Mouse (Mus musculus): ENCODE results near the gene Ndufa5. TPM values are rescaled to one million over a fixed set of nuclear protein-coding genes. Genes with fewer than 3 reads are reported as not detected.
A peak's percentile ranks its signal among the peaks of the same experiment; 100 is the strongest.

Ndufa5 gene
- polyA plus RNA-seq, 1 experiment from 2014 or later: 637 TPM

GRCm38 (mm10) chr6:24532804-24533203, 5.0 kb upstream of the Ndufa5 start:
- no peak overlapping the region for H3K4me2 ChIP-seq (ENCODE audit: low read length)
- no peaks in the 10 kb centered on the region for H3K9me3 ChIP-seq (replicated peaks; ENCODE audit: low read length)
- H3K27ac ChIP-seq: no peak overlapping the region
- DNase-seq (ENCODE audit: low spot score) (peak; percentile 55), ATAC-seq (replicated peaks; ENCODE audit: low FRiP score, low read depth) (no peak)
- WGBS: 58% methylated on average over 3 of the region's 3 CpGs
- H3K27me3 ChIP-seq (ENCODE audit: insufficient read depth, low read length): no peaks in the 10 kb centered on the region
- H3K4me3 ChIP-seq (replicated peaks; ENCODE audit: low read depth, low read length): no peak overlapping the region
- H3K4me1 ChIP-seq (replicated peaks; ENCODE audit: insufficient read depth, low read length): peaks cover 9% of the 10 kb centered on the region; the same call in 1 of the 2 replicates
- no peaks in the 10 kb centered on the region for H3K36me3 ChIP-seq (ENCODE audit: insufficient read depth, low read length)
- H3K9ac ChIP-seq (ENCODE audit: low read depth, low read length): no peak overlapping the region
- no peak for TF ChIP-seq CTCF (IDR thresholded peaks at IDR 0.05; ENCODE audit: low read depth)

GRCm38 (mm10) chr6:24530711-24531420, 3.1 kb upstream of the Ndufa5 start:
- H3K36me3 ChIP-seq (ENCODE audit: insufficient read depth, low read length): no peaks in the 10 kb centered on the region
- no peaks in the 10 kb centered on the region for H3K27me3 ChIP-seq (ENCODE audit: insufficient read depth, low read length)
- peak; percentile 85 for DNase-seq (ENCODE audit: low spot score)
- peaks cover 14% of the 10 kb centered on the region; the same call in 1 of the 2 replicates for H3K4me1 ChIP-seq (replicated peaks; ENCODE audit: insufficient read depth, low read length)
- WGBS: 35% methylated on average over 11 of the region's 11 CpGs
- peak overlapping the region; percentile 72 for H3K27ac ChIP-seq
- H3K9me3 ChIP-seq (replicated peaks; ENCODE audit: low read length): no peaks in the 10 kb centered on the region
- ATAC-seq (replicated peaks; ENCODE audit: low FRiP score, low read depth): no peak
- peak overlapping the region; percentile 12; the same call in 1 of the 2 replicates for H3K4me3 ChIP-seq (replicated peaks; ENCODE audit: low read depth, low read length)
- 0 out of 2 replicates have a peak overlapping the region, but pooled peaks have one; percentile 27 for H3K9ac ChIP-seq (ENCODE audit: low read depth, low read length)
- peak overlapping the region; percentile 54 for H3K4me2 ChIP-seq (ENCODE audit: low read length)
- TF ChIP-seq CTCF (IDR thresholded peaks at IDR 0.05; ENCODE audit: low read depth): no peak

GRCm38 (mm10) chr6:24530166-24530565, 2.4 kb upstream of the Ndufa5 start:
- 0 out of 2 replicates have a peak overlapping the region, but pooled peaks have one; percentile 27 for H3K9ac ChIP-seq (ENCODE audit: low read depth, low read length)

GRCm38 (mm10) chr6:24528064-24528243, 141 bp upstream of the Ndufa5 start, which contains the start of gene Asb15:
Gene Asb15, plus strand, starts transcription at chr6:24528144.
- peak within 1 kb of the TSS; percentile 75 for H3K9ac ChIP-seq (ENCODE audit: low read depth, low read length)
- no peaks in the 10 kb centered on the region for H3K27me3 ChIP-seq (ENCODE audit: insufficient read depth, low read length)
- H3K4me1 ChIP-seq (replicated peaks; ENCODE audit: insufficient read depth, low read length): peaks cover 14% of the 10 kb centered on the region; the same call in 1 of the 2 replicates
- TF ChIP-seq CTCF (IDR thresholded peaks at IDR 0.05; ENCODE audit: low read depth): no peak
- H3K4me2 ChIP-seq (ENCODE audit: low read length): peak within 1 kb of the TSS; percentile 84
- 0 out of 2 replicates have a peak, but pooled peaks cover 2% of the 10 kb centered on the region for H3K36me3 ChIP-seq (ENCODE audit: insufficient read depth, low read length)
- no peaks in the 10 kb centered on the region for H3K9me3 ChIP-seq (replicated peaks; ENCODE audit: low read length)
- H3K4me3 ChIP-seq (replicated peaks; ENCODE audit: low read depth, low read length): peak within 1 kb of the TSS; percentile 70
- WGBS: 52% methylated on average over 2 of the region's 2 CpGs
- H3K27ac ChIP-seq: peak within 1 kb of the TSS; percentile 67; the same call in 1 of the 2 replicates
- no peak for DNase-seq (ENCODE audit: low spot score)
- no peak; the same call in 1 of the 2 replicates for ATAC-seq (replicated peaks; ENCODE audit: low FRiP score, low read depth)

More at GRCm38 (mm10) chr6:24530166-24530565, 2.4 kb upstream of the Ndufa5 start:
- DNase-seq (ENCODE audit: low spot score) (peak; percentile 85), ATAC-seq (replicated peaks; ENCODE audit: low FRiP score, low read depth) (no peak)
- peak overlapping the region; percentile 12; the same call in 1 of the 2 replicates for H3K4me3 ChIP-seq (replicated peaks; ENCODE audit: low read depth, low read length)
- H3K36me3 ChIP-seq (ENCODE audit: insufficient read depth, low read length): no peaks in the 10 kb centered on the region
- H3K27ac ChIP-seq: peak overlapping the region; percentile 72
- peak overlapping the region; percentile 54 for H3K4me2 ChIP-seq (ENCODE audit: low read length)
- no peaks in the 10 kb centered on the region for H3K9me3 ChIP-seq (replicated peaks; ENCODE audit: low read length)
- 14% methylated on average over 4 of the region's 4 CpGs for WGBS
- H3K27me3 ChIP-seq (ENCODE audit: insufficient read depth, low read length): no peaks in the 10 kb centered on the region
- peak; percentile 90 for TF ChIP-seq CTCF (IDR thresholded peaks at IDR 0.05; ENCODE audit: low read depth)
- H3K4me1 ChIP-seq (replicated peaks; ENCODE audit: insufficient read depth, low read length): peaks cover 14% of the 10 kb centered on the region; the same call in 1 of the 2 replicates

GRCm38 (mm10) chr6:24525705-24526104, 2.1 kb downstream of the Ndufa5 start:
- Histone ChIP-seq H3K9me3 (replicated peaks; ENCODE audit: low read length) (no peaks in the 10 kb centered on the region), H3K4me2 (ENCODE audit: low read length) (no peak overlapping the region), H3K4me3 (replicated peaks; ENCODE audit: low read depth, low read length) (no peak overlapping the region), H3K27me3 (ENCODE audit: insufficient read depth, low read length) (no peaks in the 10 kb centered on the region), H3K9ac (ENCODE audit: low read depth, low read length) (no peak overlapping the region), H3K27ac (no peak overlapping the region), H3K4me1 (replicated peaks; ENCODE audit: insufficient read depth, low read length) (peaks cover 14% of the 10 kb centered on the region; the same call in 1 of the 2 replicates), H3K36me3 (ENCODE audit: insufficient read depth, low read length) (peaks cover 10% of the 10 kb centered on the region; the same call in 1 of the 2 replicates)
- no peak for TF ChIP-seq CTCF (IDR thresholded peaks at IDR 0.05; ENCODE audit: low read depth)
- ATAC-seq (replicated peaks; ENCODE audit: low FRiP score, low read depth): no peak
- no peak for DNase-seq (ENCODE audit: low spot score)
- 84% methylated on average over 3 of the region's 3 CpGs for WGBS

GRCm38 (mm10) chr6:24516197-24516596, 11.6 kb downstream of the Ndufa5 start:
- ATAC-seq (replicated peaks; ENCODE audit: low FRiP score, low read depth) (no peak), DNase-seq (ENCODE audit: low spot score) (peak; percentile 83)
- Histone ChIP-seq H3K9me3 (replicated peaks; ENCODE audit: low read length) (no peaks in the 10 kb centered on the region), H3K4me3 (replicated peaks; ENCODE audit: low read depth, low read length) (no peak overlapping the region), H3K4me2 (ENCODE audit: low read length) (no peak overlapping the region), H3K27ac (no peak overlapping the region), H3K9ac (ENCODE audit: low read depth, low read length) (no peak overlapping the region), H3K4me1 (replicated peaks; ENCODE audit: insufficient read depth, low read length) (0 out of 2 replicates have a peak, but pooled peaks cover 4% of the 10 kb centered on the region), H3K36me3 (ENCODE audit: insufficient read depth, low read length) (peaks cover 10% of the 10 kb centered on the region), H3K27me3 (ENCODE audit: insufficient read depth, low read length) (no peaks in the 10 kb centered on the region)
- WGBS: 45% methylated on average over 2 of the region's 2 CpGs
- TF ChIP-seq CTCF (IDR thresholded peaks at IDR 0.05; ENCODE audit: low read depth): peak; percentile 79

Data from kidney, postnatal 0 days (tissue).